Mouse (Mus musculus) lung, postnatal 0 days (tissue): Measurements from ENCODE around the gene Kcnj1.

Source experiments
- CTCF ChIP-seq: IDR thresholded peaks from 2 replicates; pipeline ENCODE4 v1.5.1; 2016; ENCODE audit warnings: antibody characterized with exemption, mild to moderate bottlenecking
- EP300 ChIP-seq: IDR thresholded peaks from 2 replicates; pipeline ENCODE4 v1.6.1; 2016; ENCODE audit warnings: antibody characterized with exemption, mild to moderate bottlenecking, control low read depth

DNA sequence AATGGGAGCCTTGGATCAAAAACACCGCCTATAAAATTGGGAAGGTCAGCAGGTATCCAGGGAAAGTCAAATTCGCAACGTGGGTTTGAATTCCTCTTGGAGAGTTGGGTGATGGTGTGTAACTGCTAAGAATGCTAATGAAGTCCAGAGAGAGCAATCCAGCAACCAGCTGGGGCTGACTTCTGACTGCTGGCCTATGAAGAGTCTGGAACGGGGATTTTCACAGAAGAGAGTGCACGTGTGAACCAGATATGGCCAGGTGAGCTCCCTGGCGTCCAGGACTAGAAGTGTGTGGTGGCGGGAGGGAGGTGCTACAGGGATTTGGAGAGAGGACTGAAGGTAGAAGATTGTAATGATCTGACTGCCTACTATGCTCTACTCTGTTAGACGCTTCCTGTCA is 24.2 kb upstream of the Kcnj1 start:
- TF ChIP-seq CTCF (no peak), EP300 (no peak)
